Mouse (Mus musculus): ENCODE results near the gene Eva1c.

Gene Eva1c

GRCm38 (mm10) chr16:90921471-90922159 is 95.1 kb downstream of the Eva1c start:
- no peak for DNase-seq (ENCODE audit: low spot score)

GRCm38 (mm10) chr16:90924606-90925370 is 98.3 kb downstream of the Eva1c start:
- DNase-seq (ENCODE audit: low spot score): no peak

- DNase-seq (ENCODE audit: low spot score): no peak
Measured at GRCm38 (mm10) chr16:90925461-90925860, 98.9 kb downstream of the Eva1c start.

- no peak for DNase-seq (ENCODE audit: low spot score)
Measured at GRCm38 (mm10) chr16:90927446-90927845, 100.9 kb downstream of the Eva1c start.

GRCm38 (mm10) chr16:90933534-90934176 is 107.1 kb downstream of the Eva1c start:
- DNase-seq (ENCODE audit: low spot score): no peak

- no peak for DNase-seq (ENCODE audit: low spot score)
Measured at GRCm38 (mm10) chr16:90934193-90934686, 107.7 kb downstream of the Eva1c start.

- DNase-seq (ENCODE audit: low spot score): peak; percentile 91
Measured at GRCm38 (mm10) chr16:90934687-90935328, 108.3 kb downstream of the Eva1c start, which contains the start of gene Cfap298. TSS of gene Cfap298 (minus strand) at chr16:90935114.

GRCm38 (mm10) chr16:90941246-90941645 is 114.7 kb downstream of the Eva1c start:
- DNase-seq (ENCODE audit: low spot score): no peak

GRCm38 (mm10) chr16:90946977-90947376 is 120.5 kb downstream of the Eva1c start:
- no peak for DNase-seq (ENCODE audit: low spot score)

- DNase-seq (ENCODE audit: low spot score): no peak
Measured at GRCm38 (mm10) chr16:90950354-90950963, 123.9 kb downstream of the Eva1c start.

GRCm38 (mm10) chr16:90953147-90953546 is 126.6 kb downstream of the Eva1c start:
- DNase-seq (ENCODE audit: low spot score): no peak

GRCm38 (mm10) chr16:90953770-90954169 is 127.3 kb downstream of the Eva1c start:
- no peak for DNase-seq (ENCODE audit: low spot score)
